Mouse (Mus musculus) heart, postnatal 0 days (tissue): ENCODE results near the gene Dohh.

Experiments
- CTCF ChIP-seq: IDR thresholded peaks from 2 replicates; pipeline ENCODE4 v1.5.1; 2016; ENCODE audit warnings: antibody characterized with exemption, control low read depth, low read depth
- EP300 ChIP-seq: IDR thresholded peaks from 2 replicates; pipeline ENCODE4 v1.6.1; 2016; ENCODE audit warnings: antibody characterized with exemption, low read depth

DNA sequence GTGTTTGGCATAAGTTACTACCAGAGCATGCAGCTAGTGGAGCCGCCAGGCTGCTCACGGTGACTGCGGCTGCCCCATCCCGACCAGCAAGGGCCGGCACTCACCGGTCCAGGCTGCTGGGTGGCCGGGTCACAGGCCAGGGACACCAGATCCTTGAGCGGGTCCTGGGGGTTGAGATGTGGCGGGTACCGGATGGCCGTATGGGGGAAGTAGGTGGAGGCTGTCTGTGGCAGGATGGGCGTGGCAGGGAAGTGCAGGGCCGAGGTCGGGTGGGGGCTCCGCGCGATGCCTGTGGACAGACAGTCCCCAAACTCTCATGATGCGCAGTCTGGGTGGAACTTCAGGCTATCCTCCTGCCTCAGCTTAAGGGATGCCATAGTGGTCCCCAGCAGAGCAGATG, 20.5 kb downstream of the Dohh start:
- TF ChIP-seq CTCF (no peak), EP300 (no peak)
